ENCODE assay signal across 9 mouse cellular contexts in genomic region chr5:30104339-30104738, GRCm38 (mm10). TPM values are rescaled to one million over a fixed set of nuclear protein-coding genes. Genes with fewer than 3 reads are reported as not detected.
A peak's percentile ranks its signal among the peaks of the same experiment; 100 is the strongest.
DNase-seq lines count a peak whose midpoint lies in the region; ATAC-seq and TF ChIP-seq lines count a peak whose summit lies in the region.
"Had no signal": no experiment of that assay in that cellular context is flagged by ENCODE, and none has a peak within 500 bp of the region (broad histone marks: within the 10 kb centered on the region; RNA-seq: fewer than 3 reads in every experiment).

No protein-coding gene starts in this region.

- WGBS in bone marrow, adult 2 months, result 9% methylated on average over 12 of the region's 12 CpGs
- WGBS in forebrain, postnatal 0 days, result 1% methylated on average over 12 of the region's 12 CpGs
- WGBS in lung, embryonic 14.5 days, result 4% methylated on average over 12 of the region's 12 CpGs

- H3K27ac ChIP-seq in bone marrow, adult 2 months (ENCODE audit: control insufficient read depth, insufficient read depth, low read depth, low read length, poor library complexity), result no peak overlapping the region
- no peak overlapping the region for H3K27ac ChIP-seq in forebrain, postnatal 0 days (ENCODE audit: low read depth, low read length)
- no peak overlapping the region for H3K27ac ChIP-seq in lung, embryonic 14.5 days (ENCODE audit: low read depth)

- DNase-seq in right cerebral cortex, postnatal 10 days (ENCODE audit: low spot score in 2 of 2), result peak; percentile 52 to 79
- DNase-seq in right cerebral cortex, postnatal 36 days (ENCODE audit: low spot score in 2 of 2), result no peak
- peak; percentile 74 for DNase-seq in forebrain, postnatal 0 days
- DNase-seq in kidney, adult 9 months, result peak; percentile 62
- peak; percentile 78 for DNase-seq in lung, embryonic 14.5 days
- DNase-seq in retina, embryonic 14.5 days (ENCODE audit: low spot score), result peak; percentile 88

- no peak overlapping the region for H3K9ac ChIP-seq in forebrain, postnatal 0 days
- no peak overlapping the region for H3K9ac ChIP-seq in lung, embryonic 14.5 days

- peak overlapping the region; percentile 97 for H3K4me2 ChIP-seq in forebrain, postnatal 0 days (ENCODE audit: low read depth)
- peak overlapping the region; percentile 93 for H3K4me2 ChIP-seq in lung, embryonic 14.5 days

- H3K36me3 ChIP-seq in forebrain, postnatal 0 days (ENCODE audit: insufficient read depth), result no peaks in the 10 kb centered on the region
- H3K36me3 ChIP-seq in lung, embryonic 14.5 days (ENCODE audit: insufficient read depth), result no peaks in the 10 kb centered on the region

- no peak for TF ChIP-seq POLR2A in bone marrow, adult 2 months (IDR thresholded peaks at IDR 0.05; ENCODE audit: borderline replicate concordance, control insufficient read depth, low read depth, low read length)

- no peaks in the 10 kb centered on the region for H3K27me3 ChIP-seq in forebrain, postnatal 0 days (ENCODE audit: insufficient read depth, low read length)
- H3K27me3 ChIP-seq in lung, embryonic 14.5 days (ENCODE audit: insufficient read depth, low read length), result peaks cover 40% of the 10 kb centered on the region

- H3K4me3 ChIP-seq in bone marrow, adult 2 months (replicated peaks; ENCODE audit: control insufficient read depth, low read depth, low read length), result no peak overlapping the region
- H3K4me3 ChIP-seq in forebrain, postnatal 0 days (ENCODE audit: low read depth, low read length), result peak overlapping the region; percentile 56; the same call in 1 of the 2 replicates
- H3K4me3 ChIP-seq in lung, embryonic 14.5 days (ENCODE audit: low read depth, low read length), result no peak overlapping the region
- H3K4me3 ChIP-seq: erythroblast, embryonic 14.5 days had no signal

- H3K4me1 ChIP-seq in bone marrow, adult 2 months (ENCODE audit: control insufficient read depth, insufficient read depth, low read length), result no peaks in the 10 kb centered on the region
- H3K4me1 ChIP-seq in forebrain, postnatal 0 days (ENCODE audit: insufficient read depth), result peaks cover 7% of the 10 kb centered on the region; the same call in 1 of the 2 replicates
- H3K4me1 ChIP-seq in lung, embryonic 14.5 days (ENCODE audit: insufficient read depth), result no peaks in the 10 kb centered on the region

- ATAC-seq in forebrain, postnatal 0 days, result peak; percentile 19; the same call in 1 of the 2 replicates
- ATAC-seq in lung, embryonic 14.5 days (ENCODE audit: insufficient read depth), result no peak
- ATAC-seq in activated CD4-positive, CD25-positive, alpha-beta regulatory T cell, adult 4 months, result no peak

- TF ChIP-seq CTCF in bone marrow, adult 2 months (IDR thresholded peaks at IDR 0.05; ENCODE audit: control insufficient read depth, insufficient read depth, low read length), result peak; percentile 47; the same call in 1 of the 2 replicates
- TF ChIP-seq CTCF in forebrain, postnatal 0 days (IDR thresholded peaks at IDR 0.05; ENCODE audit: low read depth), result peak; percentile 73
- TF ChIP-seq CTCF in lung, embryonic 14.5 days (IDR thresholded peaks at IDR 0.05; ENCODE audit: low read depth), result peak; percentile 66

- H3K9me3 ChIP-seq in forebrain, postnatal 0 days (ENCODE audit: low read length), result no peaks in the 10 kb centered on the region
- H3K9me3 ChIP-seq in lung, embryonic 14.5 days (ENCODE audit: low read depth, low read length), result no peaks in the 10 kb centered on the region

RNA-seq across cellular contexts. Expression of gene Garem2, which starts 0.6 kb away (rescaled TPM):
- not detected in 2 replicates for polyA plus RNA-seq in bone marrow, adult 2 months (2011; ENCODE audit: insufficient read depth, insufficient read length, low replicate concordance, missing spikeins)
- total RNA-seq in forebrain, postnatal 0 days (2014; rRNA removed), result 10.4 and 10.5 TPM in 2 replicates
- polyA plus RNA-seq in forebrain, postnatal 0 days (2015; fragmentation: Nextera tagmentation; extraction: Ambion mirVana), result 5.5 and 7.2 TPM in 2 replicates
- polyA plus RNA-seq in lung, embryonic 14.5 days (2014; fragmentation: Nextera tagmentation; extraction: Ambion mirVana), result 0.39 and 0.49 TPM in 2 replicates
- not detected for polyA plus RNA-seq in activated CD4-positive, CD25-positive, alpha-beta regulatory T cell, adult 4 months (2017; shearing (Covaris generic))
- polyA plus RNA-seq: erythroblast, embryonic 14.5 days had no signal

RNA-seq across cellular contexts. Expression of gene 3110082J24Rik, which starts 1.5 kb away (rescaled TPM):
- polyA plus RNA-seq in bone marrow, adult 2 months (2011; ENCODE audit: insufficient read depth, insufficient read length, low replicate concordance, missing spikeins), result not detected in 2 replicates
- total RNA-seq in forebrain, postnatal 0 days (2014; rRNA removed), result 1.0 and 2.0 TPM in 2 replicates
- polyA plus RNA-seq in forebrain, postnatal 0 days (2015; fragmentation: Nextera tagmentation; extraction: Ambion mirVana), result 2.0 and 2.5 TPM in 2 replicates
- polyA plus RNA-seq in lung, embryonic 14.5 days (2014; fragmentation: Nextera tagmentation; extraction: Ambion mirVana), result not detected in 2 replicates
- not detected for polyA plus RNA-seq in activated CD4-positive, CD25-positive, alpha-beta regulatory T cell, adult 4 months (2017; shearing (Covaris generic))
- polyA plus RNA-seq: erythroblast, embryonic 14.5 days had no signal

RNA-seq across cellular contexts. Expression of gene Tyms, which starts 30.9 kb away (rescaled TPM):
- polyA plus RNA-seq in bone marrow, adult 2 months (2011; ENCODE audit: insufficient read depth, insufficient read length, low replicate concordance, missing spikeins), result 80.0 and 89.6 TPM in 2 replicates
- 12.3 and 14.3 TPM in 2 replicates for total RNA-seq in forebrain, postnatal 0 days (2014; rRNA removed)
- polyA plus RNA-seq in forebrain, postnatal 0 days (2015; fragmentation: Nextera tagmentation; extraction: Ambion mirVana), result 26.8 and 34.1 TPM in 2 replicates
- polyA plus RNA-seq in lung, embryonic 14.5 days (2014; fragmentation: Nextera tagmentation; extraction: Ambion mirVana), result 343 and 362 TPM in 2 replicates
- polyA plus RNA-seq in activated CD4-positive, CD25-positive, alpha-beta regulatory T cell, adult 4 months (2017; shearing (Covaris generic)), result 100 to 1,000 TPM; 112 to 171 TPM

RNA-seq across cellular contexts. Expression of gene Hadha, which starts 50.6 kb away (rescaled TPM):
- 25.7 and 51.3 TPM in 2 replicates for polyA plus RNA-seq in bone marrow, adult 2 months (2011; ENCODE audit: insufficient read depth, insufficient read length, low replicate concordance, missing spikeins)
- 50.3 and 57.9 TPM in 2 replicates for total RNA-seq in forebrain, postnatal 0 days (2014; rRNA removed)
- polyA plus RNA-seq in forebrain, postnatal 0 days (2015; fragmentation: Nextera tagmentation; extraction: Ambion mirVana), result 45.9 and 56.1 TPM in 2 replicates
- 118 and 124 TPM in 2 replicates for polyA plus RNA-seq in lung, embryonic 14.5 days (2014; fragmentation: Nextera tagmentation; extraction: Ambion mirVana)
- 10 to 100 TPM; 68.8 to 80.0 TPM for polyA plus RNA-seq in activated CD4-positive, CD25-positive, alpha-beta regulatory T cell, adult 4 months (2017; shearing (Covaris generic))

RNA-seq across cellular contexts. Expression of gene Hadhb, which starts 50.7 kb away (rescaled TPM):
- 27.3 and 32.3 TPM in 2 replicates for polyA plus RNA-seq in bone marrow, adult 2 months (2011; ENCODE audit: insufficient read depth, insufficient read length, low replicate concordance, missing spikeins)
- total RNA-seq in forebrain, postnatal 0 days (2014; rRNA removed), result 54.4 and 59.3 TPM in 2 replicates
- 43.2 and 46.2 TPM in 2 replicates for polyA plus RNA-seq in forebrain, postnatal 0 days (2015; fragmentation: Nextera tagmentation; extraction: Ambion mirVana)
- polyA plus RNA-seq in lung, embryonic 14.5 days (2014; fragmentation: Nextera tagmentation; extraction: Ambion mirVana), result 124 and 128 TPM in 2 replicates
- polyA plus RNA-seq in activated CD4-positive, CD25-positive, alpha-beta regulatory T cell, adult 4 months (2017; shearing (Covaris generic)), result 100 to 1,000 TPM; 111 to 127 TPM

Comparison
In these comparisons a context has a peak if more than half of its experiments do, and no peak if none do; other contexts are left out.
1. DNase-seq: peak in right cerebral cortex, postnatal 10 days (2 of 2), forebrain, postnatal 0 days (single experiment), kidney, adult 9 months (single experiment), lung, embryonic 14.5 days (single experiment) and retina, embryonic 14.5 days (single experiment); none in right cerebral cortex, postnatal 36 days (0 of 2).
2. Peak in every context shown above with its lines, with median percentiles within 50 percentile points of each other: CTCF ChIP-seq.